In the genomic region with DNA sequence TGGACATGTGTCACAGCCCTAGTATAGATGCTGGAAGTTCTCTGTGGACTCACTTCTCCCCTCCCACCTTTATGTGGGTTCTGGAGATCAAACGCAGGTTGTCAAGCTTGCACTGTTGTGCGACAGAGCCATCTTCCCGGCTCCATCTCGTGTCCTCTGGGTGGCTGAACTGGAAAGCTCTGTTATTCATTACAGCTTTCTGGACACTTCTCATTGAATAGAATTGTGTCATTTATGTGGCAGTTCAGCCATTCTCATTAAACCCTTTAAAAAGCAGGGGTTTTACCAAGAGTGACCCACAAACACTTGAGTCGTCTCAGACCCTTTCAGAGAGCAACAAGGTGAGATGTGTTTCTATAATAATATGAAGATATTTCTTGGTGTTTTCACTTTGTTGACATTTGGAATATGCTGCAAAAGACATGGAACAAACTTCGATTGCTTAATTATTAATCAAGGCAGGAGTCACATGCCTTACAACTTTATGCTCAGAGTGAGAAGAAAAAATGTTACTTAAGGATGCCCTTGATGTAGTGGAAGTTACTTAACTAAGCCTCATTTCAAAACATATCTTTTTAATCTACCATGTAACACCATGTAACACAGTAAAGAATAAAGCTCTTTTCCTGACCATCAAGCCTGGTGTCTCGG, we compare ENCODE assay signal across 13 mouse cellular contexts.
"Had no signal": no experiment of that assay in that cellular context is flagged by ENCODE, and none has a peak within 500 bp of the region (broad histone marks: within the 10 kb centered on the region; RNA-seq: fewer than 3 reads in every experiment).

No protein-coding gene starts in this region.

- H3K27ac ChIP-seq: hindbrain, postnatal 0 days; limb, embryonic 15.5 days; liver, embryonic 15.5 days; midbrain, embryonic 10.5 days; neural tube, embryonic 15.5 days had no signal

- H3K9ac ChIP-seq: limb, embryonic 15.5 days; liver, embryonic 15.5 days; lung, embryonic 14.5 days; neural tube, embryonic 15.5 days had no signal

- H3K27me3 ChIP-seq: limb, embryonic 15.5 days; liver, embryonic 15.5 days; neural tube, embryonic 15.5 days had no signal

- ATAC-seq: hindbrain, postnatal 0 days had no signal

- DNase-seq: lung, embryonic 14.5 days; lung, postnatal 10 days; lung, postnatal 4 days; midbrain, embryonic 14.5 days; right cerebral cortex, adult 18-20 months; right cerebral cortex, postnatal 25 days; thymus, postnatal 36 days had no signal

- H3K4me3 ChIP-seq: limb, embryonic 15.5 days; liver, embryonic 15.5 days; midbrain, embryonic 10.5 days; myocyte; neural tube, embryonic 15.5 days had no signal

- H3K36me3 ChIP-seq: limb, embryonic 15.5 days; liver, embryonic 15.5 days; midbrain, embryonic 10.5 days; neural tube, embryonic 15.5 days had no signal

- H3K9me3 ChIP-seq: limb, embryonic 15.5 days; liver, embryonic 15.5 days; midbrain, embryonic 10.5 days; neural tube, embryonic 15.5 days had no signal

- H3K4me2 ChIP-seq: limb, embryonic 15.5 days; liver, embryonic 15.5 days; lung, embryonic 14.5 days; neural tube, embryonic 15.5 days had no signal
